Mouse (Mus musculus) lung, embryonic 15.5 days (tissue): ENCODE results near the gene Cept1. TPM values are rescaled to one million over a fixed set of nuclear protein-coding genes. Genes with fewer than 3 reads are reported as not detected.

ENCODE experiments used
- ATAC-seq: fragments of 200-750 bp; cut with Nextera tagmentation; 2 replicates; pipeline ENCODE4 v1.8.0; 2017; ENCODE audit warnings: moderate number of reproducible peaks, borderline replicate concordance; ENCODE audit not compliant: low FRiP score, low TSS enrichment; ENCODE audit errors: extremely low read depth
- H3K27ac ChIP-seq: fragments of 300-500 bp; sonication (generic); 2 replicates; pipeline ENCODE4 v1.5.1; 2015; ENCODE audit warnings: moderate library complexity, mild to moderate bottlenecking, inconsistent platforms
- H3K27me3 ChIP-seq: fragments of 300-500 bp; sonication (generic); 2 replicates; pipeline ENCODE4 v1.6.1; 2015; ENCODE audit warnings: inconsistent platforms
- H3K36me3 ChIP-seq: fragments of 300-500 bp; sonication (generic); 2 replicates; pipeline ENCODE4 v1.6.1; 2015; ENCODE audit warnings: inconsistent platforms
- H3K4me1 ChIP-seq: fragments of 300-500 bp; sonication (generic); 2 replicates; pipeline ENCODE4 v1.6.1; 2015; ENCODE audit warnings: inconsistent platforms
- H3K4me2 ChIP-seq: fragments of 300-500 bp; sonication (generic); 2 replicates; pipeline ENCODE4 v1.6.1; 2015; ENCODE audit warnings: inconsistent platforms, mild to moderate bottlenecking, moderate library complexity
- H3K4me3 ChIP-seq: fragments of 300-500 bp; sonication (generic); 2 replicates; pipeline ENCODE4 v1.5.1; 2015; ENCODE audit warnings: mild to moderate bottlenecking, inconsistent platforms
- H3K9ac ChIP-seq: fragments of 300-500 bp; sonication (generic); 2 replicates; pipeline ENCODE4 v1.6.1; 2015; ENCODE audit warnings: inconsistent platforms
- H3K9me3 ChIP-seq: fragments of 300-500 bp; sonication (generic); 2 replicates; pipeline ENCODE4 v1.6.1; 2016; ENCODE audit warnings: inconsistent platforms
- WGBS: fragments of 180-500 bp; shearing (Covaris S2); methylation state at CpG from one replicate; pipeline ENCODE4 v1.1.7; 2015; 5-methylcytosine and 5-hydroxymethylcytosine counted together
- polyA plus RNA-seq: library from polyadenylated mRNA; unstranded; fragments of >200 nt; fragmentation: Nextera tagmentation; extraction: Ambion mirVana; gene quantifications from 2 replicates; pipeline ENCODE4 v1.2.1, GENCODE M21; 2015

Gene Cept1
- polyA plus RNA-seq, 1 experiment from 2014 or later, result 73.5 TPM

GRCm38 (mm10) chr3:106464750-106465149 is 82.9 kb downstream of the Cept1 start:
- H3K9me3 ChIP-seq, result no peaks in the 10 kb centered on the region
- 81% methylated on average over 1 of the region's 1 CpGs for WGBS
- ATAC-seq, result no peak
- H3K27ac ChIP-seq, result no peak overlapping the region
- no peaks in the 10 kb centered on the region for H3K27me3 ChIP-seq
- no peak overlapping the region for H3K9ac ChIP-seq
- H3K4me2 ChIP-seq, result no peak overlapping the region
- no peaks in the 10 kb centered on the region for H3K36me3 ChIP-seq
- no peak overlapping the region for H3K4me3 ChIP-seq
- no peaks in the 10 kb centered on the region for H3K4me1 ChIP-seq

GRCm38 (mm10) chr3:106462493-106462892 is 85.1 kb downstream of the Cept1 start:
- Histone ChIP-seq H3K36me3 (no peaks in the 10 kb centered on the region), H3K27me3 (no peaks in the 10 kb centered on the region), H3K4me2 (no peak overlapping the region), H3K4me3 (no peak overlapping the region), H3K27ac (no peak overlapping the region), H3K9me3 (no peaks in the 10 kb centered on the region), H3K9ac (no peak overlapping the region), H3K4me1 (no peaks in the 10 kb centered on the region)
- 58% methylated on average over 3 of the region's 3 CpGs for WGBS
- ATAC-seq, result no peak

GRCm38 (mm10) chr3:106462059-106462470 is 85.5 kb downstream of the Cept1 start:
- no peak for ATAC-seq
- H3K36me3 ChIP-seq, result no peaks in the 10 kb centered on the region
- 83% methylated on average over 2 of the region's 2 CpGs for WGBS

GRCm38 (mm10) chr3:106457298-106457869 is 90.2 kb downstream of the Cept1 start:
- WGBS, result 52% methylated on average over 2 of the region's 2 CpGs
- Histone ChIP-seq H3K9ac (no peak overlapping the region), H3K9me3 (no peaks in the 10 kb centered on the region), H3K4me2 (no peak overlapping the region), H3K4me1 (no peaks in the 10 kb centered on the region), H3K4me3 (no peak overlapping the region), H3K27me3 (no peaks in the 10 kb centered on the region), H3K36me3 (no peaks in the 10 kb centered on the region), H3K27ac (no peak overlapping the region)
- ATAC-seq, result no peak

More at GRCm38 (mm10) chr3:106462059-106462470, 85.5 kb downstream of the Cept1 start:
- Histone ChIP-seq H3K4me3 (no peak overlapping the region), H3K4me2 (no peak overlapping the region), H3K9ac (no peak overlapping the region), H3K9me3 (no peaks in the 10 kb centered on the region), H3K27ac (no peak overlapping the region), H3K4me1 (no peaks in the 10 kb centered on the region), H3K27me3 (no peaks in the 10 kb centered on the region)

DNA sequence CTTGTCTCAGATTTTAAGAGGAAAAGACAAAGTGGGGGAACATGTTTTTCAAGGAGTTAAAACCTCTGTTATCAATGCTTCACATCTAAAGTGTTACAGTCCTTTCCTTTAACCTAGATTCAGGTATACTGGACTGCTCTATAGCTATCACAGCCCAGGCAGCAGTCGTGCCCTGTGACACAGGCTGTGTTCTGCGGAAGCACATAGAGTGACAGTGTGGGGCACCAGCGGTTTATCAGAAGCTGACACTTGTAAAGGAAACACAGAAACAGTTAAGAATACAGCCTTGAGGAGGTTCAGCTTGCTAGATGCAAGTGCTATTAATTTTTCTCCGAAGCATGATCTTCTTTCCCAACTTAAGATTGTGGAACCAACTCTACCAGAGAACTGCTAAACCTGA is 95.0 kb downstream of the Cept1 start:
- Histone ChIP-seq H3K4me1 (no peaks in the 10 kb centered on the region), H3K36me3 (no peaks in the 10 kb centered on the region), H3K27me3 (no peaks in the 10 kb centered on the region), H3K4me3 (no peak overlapping the region), H3K9me3 (no peaks in the 10 kb centered on the region), H3K27ac (no peak overlapping the region), H3K9ac (no peak overlapping the region), H3K4me2 (no peak overlapping the region)
- no peak for ATAC-seq
- WGBS, result 62% methylated on average over 4 of the region's 4 CpGs

Other genes starting within 250 kb of the Cept1 start
- gene Chil6, start 141.6 kb downstream of the Cept1 start, polyA plus RNA-seq, result not detected in 2 replicates
- gene Dennd2d, start 65.4 kb downstream of the Cept1 start, polyA plus RNA-seq, result 11.4 and 13.0 TPM in 2 replicates
- gene Dram2, start within 50 bp of the Cept1 start, polyA plus RNA-seq, result 72.5 and 78.0 TPM in 2 replicates
- 15.3 and 16.9 TPM in 2 replicates for gene Lrif1, start 137.2 kb upstream of the Cept1 start, polyA plus RNA-seq
- gene Cd53, start 242.3 kb upstream of the Cept1 start, polyA plus RNA-seq, result 7.2 and 9.1 TPM in 2 replicates